Mouse (Mus musculus) ES-E14 (cell line): Measurements from ENCODE around the gene Olfr156. TPM values are rescaled to one million over a fixed set of nuclear protein-coding genes. Genes with fewer than 3 reads are reported as not detected.

ENCODE experiments used
- DNase-seq: peaks from one replicate; pipeline ENCODE4 v3.0.0-alpha.2; 2013; ENCODE audit warnings: low read depth, low spot score
- H3K27ac ChIP-seq: 2 replicates; pipeline ENCODE4 v1.5.1; 2012; ENCODE audit warnings: low read depth, mild to moderate bottlenecking, low read length, moderate library complexity, mixed read lengths; ENCODE audit not compliant: poor library complexity, insufficient read depth, severe bottlenecking
- H3K36me3 ChIP-seq: 2 replicates; pipeline ENCODE4 v1.6.1; 2012; ENCODE audit warnings: mild to moderate bottlenecking, low read length, moderate library complexity, mixed read lengths; ENCODE audit not compliant: control insufficient read depth, poor library complexity, insufficient read depth, severe bottlenecking
- H3K4me1 ChIP-seq, 2 experiments: fragments of 150-350 bp in 1 of 2; sonication (generic) in 1 of 2; 2 replicates each; pipeline ENCODE4 v1.6.1; 2012; ENCODE audit warnings: low read length in 2 of 2, mild to moderate bottlenecking in 1 of 2, mixed read lengths in 1 of 2; ENCODE audit not compliant: control insufficient read depth in 2 of 2, insufficient read depth in 2 of 2, poor library complexity in 1 of 2
- H3K4me3 ChIP-seq, 2 experiments: fragments of 150-350 bp in 1 of 2; sonication (generic) in 1 of 2; 2 replicates each; pipeline ENCODE4 v1.5.1; 2012; ENCODE audit warnings: low read length in 2 of 2, low read depth in 1 of 2, mild to moderate bottlenecking in 1 of 2, mixed read lengths in 1 of 2; ENCODE audit not compliant: insufficient read depth in 1 of 2, poor library complexity in 1 of 2, severe bottlenecking in 1 of 2
- H3K9ac ChIP-seq: 2 replicates; pipeline ENCODE4 v1.6.1; 2012; ENCODE audit warnings: low read depth, mild to moderate bottlenecking, low read length, mixed read lengths; ENCODE audit not compliant: poor library complexity, insufficient read depth, severe bottlenecking
- H3K9me3 ChIP-seq: fragments of 150-350 bp; sonication (generic); 2 replicates; pipeline ENCODE4 v1.6.1; 2012; ENCODE audit warnings: low read depth, mild to moderate bottlenecking, low read length; ENCODE audit not compliant: control insufficient read depth, insufficient read depth
- CHD2 ChIP-seq: IDR thresholded peaks from 2 replicates; pipeline ENCODE4 v1.6.1; 2014; ENCODE audit warnings: mild to moderate bottlenecking, low read depth, low read length, inconsistent platforms
- HCFC1 ChIP-seq: IDR thresholded peaks from 2 replicates; pipeline ENCODE4 v1.6.1; 2012; ENCODE audit warnings: low read length, inconsistent platforms, borderline replicate concordance; ENCODE audit not compliant: insufficient read depth
- MAFK ChIP-seq: IDR thresholded peaks from 2 replicates; pipeline ENCODE4 v1.6.1; 2014; ENCODE audit warnings: mild to moderate bottlenecking, low read depth, low read length, inconsistent platforms; ENCODE audit not compliant: insufficient read depth
- ZC3H11A ChIP-seq: IDR thresholded peaks from 2 replicates; pipeline ENCODE4 v1.6.1; 2012; ENCODE audit warnings: low read depth, mild to moderate bottlenecking, inconsistent platforms, low read length, borderline replicate concordance
- ZNF384 ChIP-seq: IDR thresholded peaks from 2 replicates; pipeline ENCODE4 v1.6.1; 2012; ENCODE audit warnings: low read depth, low read length, inconsistent platforms
- in situ Hi-C, 2 experiments: fragments of 600-800 bp; cut with MboI; formaldehyde crosslinking; loops; one replicate each; pipeline ENCODE4 v1.15.1; 2025; ENCODE audit warnings: low sequenced_read_pairs in 2 of 2, inconsistent platforms in 1 of 2; ENCODE audit not compliant: unreplicated experiment in 2 of 2
- total RNA-seq: library from RNA; depleted of rRNA; stranded (reverse); fragments of 300-350 nt; gene quantifications from 2 replicates; pipeline ENCODE4 v1.2.3, GENCODE M21; 2012

Gene Olfr156
- total RNA-seq, 1 experiment: not detected

- no peaks in the 10 kb centered on the region for H3K36me3 ChIP-seq
- H3K27ac ChIP-seq: no peak overlapping the region
- TF ChIP-seq HCFC1 (no peak), CHD2 (no peak), ZNF384 (no peak), MAFK (no peak), ZC3H11A (no peak)
- no peak overlapping the region for H3K9ac ChIP-seq
- no peak overlapping the region for H3K4me3 ChIP-seq
- no peaks in the 10 kb centered on the region for H3K4me1 ChIP-seq
- no peak for DNase-seq
- in situ Hi-C loops: no loop called here
- no peaks in the 10 kb centered on the region for H3K9me3 ChIP-seq
Observed at GRCm38 (mm10) chr4:43834749-43835148, 11.1 kb upstream of the Olfr156 start.

GRCm38 (mm10) chr4:43833752-43834151, 10.1 kb upstream of the Olfr156 start:
- in situ Hi-C loops: no loop called here
- TF ChIP-seq CHD2: no peak
- peak; percentile 73 for TF ChIP-seq ZNF384
- Histone ChIP-seq H3K9ac (no peak overlapping the region), H3K4me1 (no peaks in the 10 kb centered on the region), H3K27ac (no peak overlapping the region), H3K9me3 (no peaks in the 10 kb centered on the region), H3K4me3 (no peak overlapping the region), H3K36me3 (no peaks in the 10 kb centered on the region)
- no peak for DNase-seq

- DNase-seq: peak; percentile 61
- Histone ChIP-seq H3K27ac (no peak overlapping the region), H3K4me1 (no peaks in the 10 kb centered on the region), H3K9ac (no peak overlapping the region), H3K36me3 (no peaks in the 10 kb centered on the region), H3K4me3 (no peak overlapping the region), H3K9me3 (no peaks in the 10 kb centered on the region)
- no peak for TF ChIP-seq ZC3H11A
- no peak for TF ChIP-seq CHD2
- TF ChIP-seq MAFK: no peak
- no peak for TF ChIP-seq HCFC1
- in situ Hi-C loops: no loop called here
Observed at GRCm38 (mm10) chr4:43832031-43832430, 8.3 kb upstream of the Olfr156 start.

- in situ Hi-C loops: no loop called here
- DNase-seq: no peak
- no peak overlapping the region for H3K4me3 ChIP-seq
- H3K9ac ChIP-seq: no peak overlapping the region
- no peaks in the 10 kb centered on the region for H3K9me3 ChIP-seq
- no peak overlapping the region for H3K27ac ChIP-seq
- TF ChIP-seq ZNF384 (no peak), CHD2 (no peak), HCFC1 (no peak), MAFK (no peak), ZC3H11A (no peak)
- H3K36me3 ChIP-seq: no peaks in the 10 kb centered on the region
- peaks cover 0 to 6% of the 10 kb centered on the region in 2 experiments; a peak in 1 of 4 replicates for H3K4me1 ChIP-seq
Observed at GRCm38 (mm10) chr4:43828806-43829205, 5.1 kb upstream of the Olfr156 start.

- Histone ChIP-seq H3K4me3 (no peak overlapping the region), H3K9ac (no peak overlapping the region), H3K9me3 (no peaks in the 10 kb centered on the region), H3K36me3 (no peaks in the 10 kb centered on the region), H3K27ac (no peak overlapping the region), H3K4me1 (peaks cover 0 to 8% of the 10 kb centered on the region in 2 experiments; a peak in 1 of 4 replicates)
- in situ Hi-C loops: no loop called here
- TF ChIP-seq CHD2: no peak
- TF ChIP-seq MAFK: no peak
- no peak for TF ChIP-seq ZNF384
- no peak for TF ChIP-seq HCFC1
- no peak for TF ChIP-seq ZC3H11A
- DNase-seq: no peak
Observed at GRCm38 (mm10) chr4:43822896-43823550, 672 bp downstream of the Olfr156 start.
